Mouse (Mus musculus): ENCODE data around the gene Agpat4. TPM values are rescaled to one million over a fixed set of nuclear protein-coding genes. Genes with fewer than 3 reads are reported as not detected.

Agpat4 gene
- polyA plus RNA-seq, 1 experiment from 2014 or later = 45.0 TPM

GRCm38 (mm10) chr17:12204689-12205014 lies 86.1 kb downstream of the Agpat4 start:
- peak overlapping the region; percentile 48; the same call in 1 of the 2 replicates for H3K27ac ChIP-seq
- peaks cover 51% of the 10 kb centered on the region for H3K4me1 ChIP-seq
- no peak overlapping the region for H3K4me3 ChIP-seq
- H3K9me3 ChIP-seq (replicated peaks) = no peaks in the 10 kb centered on the region
- 86% methylated on average over 3 of the region's 3 CpGs for WGBS
- no peak overlapping the region for H3K9ac ChIP-seq
- no peak overlapping the region for H3K4me2 ChIP-seq (replicated peaks)
- H3K36me3 ChIP-seq = 0 out of 2 replicates have a peak, but pooled peaks cover 3% of the 10 kb centered on the region
- no peak for ATAC-seq (ENCODE audit: low FRiP score)
- H3K27me3 ChIP-seq = no peaks in the 10 kb centered on the region

- Histone ChIP-seq H3K27me3 (no peaks in the 10 kb centered on the region), H3K27ac (peak overlapping the region; percentile 64), H3K4me2 (replicated peaks) (no peak overlapping the region), H3K4me3 (no peak overlapping the region), H3K36me3 (0 out of 2 replicates have a peak, but pooled peaks cover 7% of the 10 kb centered on the region), H3K9ac (no peak overlapping the region), H3K9me3 (replicated peaks) (no peaks in the 10 kb centered on the region), H3K4me1 (peaks cover 48% of the 10 kb centered on the region)
- ATAC-seq (ENCODE audit: low FRiP score) = peak; percentile 27; the same call in 1 of the 2 replicates
- 65% methylated on average over 10 of the region's 10 CpGs for WGBS
Measured at GRCm38 (mm10) chr17:12205015-12205693, 86.7 kb downstream of the Agpat4 start.

GRCm38 (mm10) chr17:12205694-12206075 lies 87.2 kb downstream of the Agpat4 start:
- Histone ChIP-seq H3K27me3 (no peaks in the 10 kb centered on the region), H3K4me3 (no peak overlapping the region), H3K4me2 (replicated peaks) (no peak overlapping the region), H3K36me3 (0 out of 2 replicates have a peak, but pooled peaks cover 9% of the 10 kb centered on the region), H3K9ac (no peak overlapping the region), H3K4me1 (peaks cover 48% of the 10 kb centered on the region), H3K27ac (peak overlapping the region; percentile 64), H3K9me3 (replicated peaks) (no peaks in the 10 kb centered on the region)
- WGBS = 17% methylated on average over 4 of the region's 4 CpGs
- peak; percentile 20; the same call in 1 of the 2 replicates for ATAC-seq (ENCODE audit: low FRiP score)

GRCm38 (mm10) chr17:12206248-12206647 lies 87.7 kb downstream of the Agpat4 start:
- Histone ChIP-seq H3K4me1 (peaks cover 48% of the 10 kb centered on the region), H3K9me3 (replicated peaks) (no peaks in the 10 kb centered on the region), H3K27ac (peak overlapping the region; percentile 64), H3K4me3 (no peak overlapping the region), H3K36me3 (peaks cover 10% of the 10 kb centered on the region; the same call in 1 of the 2 replicates), H3K27me3 (no peaks in the 10 kb centered on the region), H3K9ac (no peak overlapping the region), H3K4me2 (replicated peaks) (no peak overlapping the region)
- peak; percentile 9; the same call in 1 of the 2 replicates for ATAC-seq (ENCODE audit: low FRiP score)
- WGBS = 70% methylated on average over 3 of the region's 3 CpGs

- Histone ChIP-seq H3K27me3 (no peaks in the 10 kb centered on the region), H3K36me3 (peaks cover 18% of the 10 kb centered on the region), H3K9ac (no peak overlapping the region), H3K4me1 (peaks cover 48% of the 10 kb centered on the region), H3K4me2 (replicated peaks) (no peak overlapping the region), H3K4me3 (no peak overlapping the region), H3K27ac (peak overlapping the region; percentile 41), H3K9me3 (replicated peaks) (no peaks in the 10 kb centered on the region)
- ATAC-seq (ENCODE audit: low FRiP score) = no peak
- 19% methylated on average over 1 of the region's 1 CpGs for WGBS
Measured at GRCm38 (mm10) chr17:12207022-12207548, 88.6 kb downstream of the Agpat4 start.

GRCm38 (mm10) chr17:12209481-12209880 lies 91.0 kb downstream of the Agpat4 start:
- Histone ChIP-seq H3K4me2 (replicated peaks) (no peak overlapping the region), H3K4me3 (no peak overlapping the region), H3K27me3 (no peaks in the 10 kb centered on the region), H3K36me3 (peaks cover 41% of the 10 kb centered on the region), H3K9ac (no peak overlapping the region), H3K4me1 (peaks cover 31% of the 10 kb centered on the region), H3K9me3 (replicated peaks) (no peaks in the 10 kb centered on the region), H3K27ac (no peak overlapping the region)
- WGBS = 89% methylated on average over 4 of the region's 4 CpGs
- no peak for ATAC-seq (ENCODE audit: low FRiP score)

- WGBS = 35% methylated on average over 8 of the region's 8 CpGs
- Histone ChIP-seq H3K4me1 (peaks cover 19% of the 10 kb centered on the region), H3K4me2 (replicated peaks) (no peak overlapping the region), H3K9me3 (replicated peaks) (no peaks in the 10 kb centered on the region), H3K27me3 (no peaks in the 10 kb centered on the region), H3K9ac (no peak overlapping the region), H3K4me3 (no peak overlapping the region), H3K27ac (no peak overlapping the region), H3K36me3 (peaks cover 53% of the 10 kb centered on the region)
- ATAC-seq (ENCODE audit: low FRiP score) = no peak
Measured at GRCm38 (mm10) chr17:12210544-12211132, 92.1 kb downstream of the Agpat4 start.

GRCm38 (mm10) chr17:12211890-12212289 lies 93.4 kb downstream of the Agpat4 start:
- ATAC-seq (ENCODE audit: low FRiP score) = no peak

GRCm38 (mm10) chr17:12212341-12212740 lies 93.8 kb downstream of the Agpat4 start:
- WGBS = 85% methylated on average over 6 of the region's 6 CpGs
- Histone ChIP-seq H3K27me3 (no peaks in the 10 kb centered on the region), H3K9ac (no peak overlapping the region), H3K4me2 (replicated peaks) (no peak overlapping the region), H3K9me3 (replicated peaks) (no peaks in the 10 kb centered on the region), H3K27ac (no peak overlapping the region), H3K4me1 (peaks cover 4% of the 10 kb centered on the region), H3K4me3 (no peak overlapping the region), H3K36me3 (peaks cover 70% of the 10 kb centered on the region)
- no peak for ATAC-seq (ENCODE audit: low FRiP score)

More at GRCm38 (mm10) chr17:12211890-12212289, 93.4 kb downstream of the Agpat4 start:
- peaks cover 65% of the 10 kb centered on the region for H3K36me3 ChIP-seq
- no peaks in the 10 kb centered on the region for H3K27me3 ChIP-seq
- H3K9me3 ChIP-seq (replicated peaks) = no peaks in the 10 kb centered on the region
- H3K4me1 ChIP-seq = peaks cover 9% of the 10 kb centered on the region
- no peak overlapping the region for H3K9ac ChIP-seq
- no peak overlapping the region for H3K4me2 ChIP-seq (replicated peaks)
- 95% methylated on average over 11 of the region's 11 CpGs for WGBS
- no peak overlapping the region for H3K4me3 ChIP-seq
- no peak overlapping the region for H3K27ac ChIP-seq

- H3K9ac ChIP-seq = no peak overlapping the region
- H3K36me3 ChIP-seq = peaks cover 78% of the 10 kb centered on the region
- ATAC-seq (ENCODE audit: low FRiP score) = no peak
Measured at GRCm38 (mm10) chr17:12213430-12213829, 94.9 kb downstream of the Agpat4 start.

GRCm38 (mm10) chr17:12216224-12216623 lies 97.7 kb downstream of the Agpat4 start:
- WGBS = 76% methylated on average over 6 of the region's 6 CpGs
- no peak overlapping the region for H3K4me3 ChIP-seq
- H3K36me3 ChIP-seq = peaks cover 93% of the 10 kb centered on the region
- no peak overlapping the region for H3K4me2 ChIP-seq (replicated peaks)
- H3K4me1 ChIP-seq = peaks cover 10% of the 10 kb centered on the region; the same call in 1 of the 2 replicates
- H3K9ac ChIP-seq = no peak overlapping the region
- no peaks in the 10 kb centered on the region for H3K27me3 ChIP-seq
- H3K9me3 ChIP-seq (replicated peaks) = no peaks in the 10 kb centered on the region
- no peak for ATAC-seq (ENCODE audit: low FRiP score)
- no peak overlapping the region for H3K27ac ChIP-seq

More at GRCm38 (mm10) chr17:12213430-12213829, 94.9 kb downstream of the Agpat4 start:
- 90% methylated on average over 8 of the region's 8 CpGs for WGBS
- no peaks in the 10 kb centered on the region for H3K27me3 ChIP-seq
- no peak overlapping the region for H3K4me3 ChIP-seq
- 0 out of 2 replicates have a peak, but pooled peaks cover 3% of the 10 kb centered on the region for H3K4me1 ChIP-seq
- H3K27ac ChIP-seq = no peak overlapping the region
- H3K4me2 ChIP-seq (replicated peaks) = no peak overlapping the region
- no peaks in the 10 kb centered on the region for H3K9me3 ChIP-seq (replicated peaks)

- Histone ChIP-seq H3K9ac (no peak overlapping the region), H3K4me1 (peaks cover 10% of the 10 kb centered on the region; the same call in 1 of the 2 replicates), H3K27ac (no peak overlapping the region), H3K4me3 (no peak overlapping the region), H3K4me2 (replicated peaks) (no peak overlapping the region), H3K9me3 (replicated peaks) (no peaks in the 10 kb centered on the region), H3K36me3 (peaks cover 51% of the 10 kb centered on the region), H3K27me3 (no peaks in the 10 kb centered on the region)
- WGBS = 70% methylated on average over 6 of the region's 6 CpGs
- ATAC-seq (ENCODE audit: low FRiP score) = no peak
Measured at GRCm38 (mm10) chr17:12221926-12222325, 103.4 kb downstream of the Agpat4 start.
